ENCODE assay signal across 1 mouse cellular context in the genomic region with DNA sequence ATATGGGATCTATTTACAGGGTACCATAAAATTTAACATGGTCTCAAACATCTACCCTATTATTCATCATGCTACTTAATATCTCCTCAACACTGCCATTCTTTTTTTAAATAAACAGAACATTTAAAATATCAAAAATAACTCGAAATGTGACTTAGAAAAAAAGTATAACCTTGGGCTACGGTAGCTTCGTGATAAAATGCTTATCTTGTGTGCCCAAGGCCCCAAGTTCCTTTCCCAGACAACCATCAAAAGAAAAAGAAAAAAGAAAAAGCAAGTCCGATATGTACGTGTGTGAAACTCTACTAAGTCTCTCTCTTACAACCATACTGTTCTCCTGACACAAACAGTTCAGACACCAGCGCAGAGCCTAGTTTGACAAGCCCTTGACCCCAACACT.
TF ChIP-seq lines count a peak whose summit lies in the region.

No protein-coding gene starts in this region.

TF ChIP-seq in MEL, 35 proteins besides CTCF, POLR2A, EP300 and RAD21 (continued from another document):
- no peak for TF ChIP-seq ZMIZ1 (IDR thresholded peaks at IDR 0.05; ENCODE audit: low read depth, low read length)
- TF ChIP-seq UBTF (IDR thresholded peaks at IDR 0.05; ENCODE audit: borderline replicate concordance, insufficient read depth, low read depth, low read length), result no peak
- TF ChIP-seq MAZ (IDR thresholded peaks at IDR 0.05; ENCODE audit: low read depth, low read length), result no peak
